Mouse (Mus musculus) left cerebral cortex, adult 8-10 months (tissue): ENCODE measurements at regions not wholly inside any gene's neighbourhood (a gene's known extent, or its start where the extent isn't known, plus 50 kb on each side); places are given as distances from the start of the nearest gene placed in this dataset.
"Not testable (repeated sequence)": the region's sequence is repeated elsewhere in the genome, so short reads cannot be mapped to it uniquely, and the experiment has no call there.

ENCODE experiments used
- DNase-seq, 2 experiments: peaks; one replicate each; pipeline ENCODE4 v3.0.0; 2022; ENCODE audit warnings: low spot score in 2 of 2

- not testable (repeated sequence) for DNase-seq
Measured at GRCm38 (mm10) chr13:13888847-13889246, 65.4 kb upstream of the B3galnt2 start.

DNA sequence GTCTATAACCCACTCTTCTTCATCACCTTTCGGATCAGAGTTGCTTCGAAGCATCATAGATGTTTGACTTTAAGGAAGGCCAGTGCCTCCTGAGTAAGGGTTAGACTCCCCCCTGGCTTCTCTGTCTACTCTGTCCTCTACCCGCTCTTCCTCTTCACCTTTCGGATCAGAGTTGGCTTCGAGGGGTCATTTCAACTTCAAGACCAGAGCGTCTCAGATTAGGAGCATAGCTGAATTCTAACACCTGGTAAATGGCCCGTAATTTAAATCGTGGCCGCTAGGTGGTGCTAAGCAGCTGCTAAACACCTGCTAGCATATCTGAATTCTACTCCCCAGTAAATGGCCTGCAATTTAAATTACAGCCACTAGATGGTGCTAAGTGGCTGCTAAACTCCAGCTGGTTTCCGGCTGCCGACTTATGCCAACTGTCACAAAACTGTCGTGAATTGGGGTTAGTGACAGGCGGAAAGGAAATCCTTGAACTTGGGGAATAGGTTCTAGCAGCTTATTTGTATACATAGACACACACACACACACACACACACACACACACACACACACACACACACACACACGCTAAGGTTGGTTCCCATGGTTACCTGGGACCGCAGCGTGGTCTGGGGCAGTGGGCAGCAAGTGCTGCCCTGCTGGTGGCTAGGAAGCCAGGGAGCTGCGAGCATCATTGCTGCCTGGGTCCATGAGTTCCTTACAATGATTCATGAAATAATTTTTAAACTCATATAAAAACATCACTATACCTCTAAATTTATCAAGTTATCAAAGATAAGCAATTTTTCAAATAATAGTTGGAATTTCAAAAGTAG lies 64.8 kb upstream of the B3galnt2 start:
- peak; percentile 90 to 92 for DNase-seq

DNA sequence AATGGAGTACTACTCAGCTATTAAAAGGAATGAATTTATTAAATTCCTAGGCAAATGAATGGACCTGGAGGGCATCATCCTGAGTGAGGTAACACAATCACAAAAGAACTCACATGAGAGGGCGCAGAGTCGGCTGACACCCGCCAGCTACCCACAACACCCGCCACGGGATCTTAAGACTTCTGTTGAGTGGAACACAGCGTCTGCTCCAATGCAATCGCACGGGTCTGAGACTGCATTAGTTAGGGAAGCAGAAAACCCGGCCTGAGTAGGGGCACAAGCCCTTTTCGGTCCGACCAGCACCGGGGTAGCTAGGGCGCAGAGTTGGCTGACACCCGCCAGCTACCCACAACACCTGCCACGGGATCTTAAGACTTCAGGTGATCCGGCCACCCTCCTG lies 52.1 kb upstream of the B3galnt2 start:
- not testable (repeated sequence) for DNase-seq
